Mouse (Mus musculus): ENCODE data around the gene St14.

- TF ChIP-seq CTCF (IDR thresholded peaks at IDR 0.05; ENCODE audit: low read depth) (no peak), EP300 (IDR thresholded peaks at IDR 0.05; ENCODE audit: low read depth) (no peak)
These were observed 44.2 kb downstream of the St14 start for GRCm38 (mm10) chr9:31087466-31087865.

Measured in liver, postnatal 0 days (tissue).